Mouse (Mus musculus): Measurements from ENCODE around the gene Arl6ip6.

- TF ChIP-seq CTCF (IDR thresholded peaks at IDR 0.05; ENCODE audit: low read depth, low read length) (no peak), POLR2A (IDR thresholded peaks at IDR 0.05; ENCODE audit: extremely low read depth, insufficient read depth, low read length) (no peak)
Observed at GRCm38 (mm10) chr2:53200164-53200885, 8.8 kb downstream of the Arl6ip6 start.

Data from liver, adult 2 months (tissue).